Mouse (Mus musculus) MEL (cell line): ENCODE data around the gene Gm37240. TPM values are rescaled to one million over a fixed set of nuclear protein-coding genes. Genes with fewer than 3 reads are reported as not detected.

Source experiments
- DNase-seq: peaks from one replicate; pipeline ENCODE4 v3.0.0; 2011; ENCODE audit warnings: low read depth, low spot score
- H3K27ac ChIP-seq: 2 replicates; pipeline ENCODE4 v1.5.1; 2012; ENCODE audit warnings: low read depth, mild to moderate bottlenecking, control low read depth, low read length, moderate library complexity; ENCODE audit not compliant: control insufficient read depth
- H3K27me3 ChIP-seq, 2 experiments: fragments of 150-350 bp in 1 of 2; sonication (generic) in 1 of 2; 2 replicates each; pipeline ENCODE4 v1.6.1; 2012; ENCODE audit warnings: low read length in 2 of 2, mild to moderate bottlenecking in 2 of 2, improper control_type of control experiment in 1 of 2, moderate library complexity in 1 of 2; ENCODE audit not compliant: insufficient read depth in 2 of 2, control insufficient read depth in 1 of 2
- H3K36me3 ChIP-seq, 2 experiments: 2 replicates each; pipeline ENCODE4 v1.6.1; 2012 to 2014; ENCODE audit warnings: low read length in 2 of 2, improper control_type of control experiment in 1 of 2, inconsistent platforms in 1 of 2, mild to moderate bottlenecking in 1 of 2; ENCODE audit not compliant: insufficient read depth in 2 of 2, control insufficient read depth in 1 of 2
- H3K4me1 ChIP-seq, 2 experiments: fragments of 150-350 bp in 1 of 2; sonication (generic) in 1 of 2; 2 replicates each; pipeline ENCODE4 v1.6.1; 2012; ENCODE audit warnings: low read length in 2 of 2, improper control_type of control experiment in 1 of 2, mild to moderate bottlenecking in 1 of 2; ENCODE audit not compliant: insufficient read depth in 2 of 2, control insufficient read depth in 1 of 2
- H3K4me3 ChIP-seq, 2 experiments: fragments of 150-350 bp in 1 of 2; sonication (generic) in 1 of 2; 2 replicates each; pipeline ENCODE4 v1.5.1; 2012; ENCODE audit warnings: low read depth in 2 of 2, low read length in 2 of 2, mild to moderate bottlenecking in 2 of 2, moderate library complexity in 2 of 2, control low read depth in 1 of 2, improper control_type of control experiment in 1 of 2; ENCODE audit not compliant: control insufficient read depth in 1 of 2, insufficient read depth in 1 of 2
- H3K79me2 ChIP-seq: 2 replicates; pipeline ENCODE4 v1.6.1; 2012; ENCODE audit warnings: mild to moderate bottlenecking, low read length, moderate library complexity; ENCODE audit not compliant: control insufficient read depth, poor library complexity, insufficient read depth
- H3K9ac ChIP-seq: 2 replicates; pipeline ENCODE4 v1.6.1; 2012; ENCODE audit warnings: low read depth, mild to moderate bottlenecking, control low read depth, low read length, moderate library complexity; ENCODE audit not compliant: control insufficient read depth, poor library complexity, severe bottlenecking
- H3K9me3 ChIP-seq: fragments of 150-350 bp; sonication (generic); replicated peaks from 2 replicates; pipeline ENCODE4 v1.6.1; 2012; ENCODE audit warnings: mild to moderate bottlenecking, low read length, improper control_type of control experiment, moderate library complexity; ENCODE audit not compliant: insufficient read depth
- BHLHE40 ChIP-seq: IDR thresholded peaks from 2 replicates; pipeline ENCODE4 v1.6.1; 2012; ENCODE audit warnings: low read depth, mild to moderate bottlenecking, inconsistent platforms, low read length, improper control_type of control experiment, borderline replicate concordance
- CHD1 ChIP-seq: IDR thresholded peaks from 2 replicates; pipeline ENCODE4 v1.6.1; 2012; ENCODE audit warnings: low read depth, mild to moderate bottlenecking, inconsistent platforms, low read length, improper control_type of control experiment
- CTCF ChIP-seq, 3 experiments: IDR thresholded peaks in 2 of 3; conservative IDR thresholded peaks in 1 of 3; 2 replicates each; pipeline ENCODE4 v1.5.1; 2011 to 2012; ENCODE audit warnings: low read length in 3 of 3, low read depth in 2 of 3, mild to moderate bottlenecking in 2 of 3, improper control_type of control experiment in 1 of 3, inconsistent platforms in 1 of 3, mixed read lengths in 1 of 3, moderate library complexity in 1 of 3; ENCODE audit not compliant: control insufficient read depth in 1 of 3, insufficient read depth in 1 of 3, poor library complexity in 1 of 3, severe bottlenecking in 1 of 3
- ELF1 ChIP-seq: IDR thresholded peaks from 2 replicates; pipeline ENCODE4 v1.6.1; 2014; ENCODE audit warnings: low read depth, mild to moderate bottlenecking, inconsistent platforms, low read length, improper control_type of control experiment, moderate library complexity
- EP300 ChIP-seq, 2 experiments: IDR thresholded peaks; 2 replicates each; pipeline ENCODE4 v1.6.1; 2011; ENCODE audit warnings: improper control_type of control experiment in 2 of 2, low read length in 2 of 2, low read depth in 1 of 2, mild to moderate bottlenecking in 1 of 2
- GATA1 ChIP-seq: IDR thresholded peaks from 2 replicates; pipeline ENCODE4 v1.6.1; 2011; ENCODE audit warnings: low read depth, low read length, improper control_type of control experiment
- HCFC1 ChIP-seq: IDR thresholded peaks from 2 replicates; pipeline ENCODE4 v1.6.1; 2012; ENCODE audit warnings: low read depth, mild to moderate bottlenecking, inconsistent platforms, low read length, improper control_type of control experiment, moderate library complexity
- MAFK ChIP-seq: IDR thresholded peaks from 2 replicates; pipeline ENCODE4 v1.6.1; 2011; ENCODE audit warnings: low read depth, mild to moderate bottlenecking, low read length, improper control_type of control experiment, borderline replicate concordance
- MAX ChIP-seq: IDR thresholded peaks from 2 replicates; pipeline ENCODE4 v1.6.1; 2011; ENCODE audit warnings: low read length, improper control_type of control experiment
- MXI1 ChIP-seq: IDR thresholded peaks from 2 replicates; pipeline ENCODE4 v1.6.1; 2011; ENCODE audit warnings: mild to moderate bottlenecking, low read depth, low read length, improper control_type of control experiment
- NELFE ChIP-seq: IDR thresholded peaks from 2 replicates; pipeline ENCODE4 v1.6.1; 2011; ENCODE audit warnings: low read depth, low read length, improper control_type of control experiment
- POLR2A ChIP-seq, 2 experiments: IDR thresholded peaks; 2 replicates each; pipeline ENCODE4 v1.6.1; 2011 to 2012; ENCODE audit warnings: low read length in 2 of 2, mild to moderate bottlenecking in 2 of 2, control low read depth in 1 of 2, improper control_type of control experiment in 1 of 2, low read depth in 1 of 2, moderate library complexity in 1 of 2; ENCODE audit not compliant: control insufficient read depth in 1 of 2, insufficient read depth in 1 of 2, poor library complexity in 1 of 2
- POLR2AphosphoS2 ChIP-seq: IDR thresholded peaks from 2 replicates; pipeline ENCODE4 v1.6.1; 2011; ENCODE audit warnings: low read length, improper control_type of control experiment
- POLR2AphosphoS5 ChIP-seq: IDR thresholded peaks from 2 replicates; pipeline ENCODE4 v1.6.1; 2012; ENCODE audit warnings: low read depth, borderline replicate concordance, mild to moderate bottlenecking, inconsistent platforms, low read length, moderate library complexity, mixed read lengths
- RAD21 ChIP-seq: IDR thresholded peaks from 2 replicates; pipeline ENCODE4 v1.6.1; 2011; ENCODE audit warnings: mild to moderate bottlenecking, low read depth, low read length, improper control_type of control experiment
- RCOR1 ChIP-seq: IDR thresholded peaks from 2 replicates; pipeline ENCODE4 v1.6.1; 2012; ENCODE audit warnings: low read depth, mild to moderate bottlenecking, inconsistent platforms, low read length, improper control_type of control experiment
- SMC3 ChIP-seq: IDR thresholded peaks from 2 replicates; pipeline ENCODE4 v1.6.1; 2011; ENCODE audit warnings: low read depth, low read length, improper control_type of control experiment
- TAL1 ChIP-seq: IDR thresholded peaks from 2 replicates; pipeline ENCODE4 v1.6.1; 2012; ENCODE audit warnings: mild to moderate bottlenecking, inconsistent platforms, low read length, moderate library complexity, mixed read lengths
- TCF12 ChIP-seq: IDR thresholded peaks from 2 replicates; pipeline ENCODE4 v1.6.1; 2014; ENCODE audit warnings: low read depth, mild to moderate bottlenecking, inconsistent platforms, low read length, improper control_type of control experiment, moderate library complexity
- USF1 ChIP-seq: IDR thresholded peaks from 2 replicates; pipeline ENCODE4 v1.6.1; 2014; ENCODE audit warnings: low read depth, mild to moderate bottlenecking, inconsistent platforms, low read length, improper control_type of control experiment, moderate library complexity
- ZNF384 ChIP-seq: IDR thresholded peaks from 2 replicates; pipeline ENCODE4 v1.6.1; 2012; ENCODE audit warnings: low read depth, mild to moderate bottlenecking, inconsistent platforms, low read length, improper control_type of control experiment
- polyA plus RNA-seq, 2 experiments: library from polyadenylated mRNA; stranded (reverse) in 1 of 2; unstranded in 1 of 2; fragments of >175 nt in 1 of 2; fragments of >200 nt in 1 of 2; gene quantifications; 2 replicates each; pipeline versions ENCODE4 v1.2.1 to v1.2.4; 2012; ENCODE audit warnings: low replicate concordance in 2 of 2, low read depth in 1 of 2; ENCODE audit not compliant: insufficient read length in 2 of 2, insufficient read depth in 1 of 2, missing spikeins in 1 of 2
- total RNA-seq: library from RNA; depleted of rRNA; stranded (reverse); fragments of 300-350 nt; gene quantifications from 2 replicates; pipeline ENCODE4 v1.2.3, GENCODE M21; 2012

The Gm37240 gene
- total and polyA plus RNA-seq, 3 experiments: 0.04 TPM; not detected in 2

- Histone ChIP-seq H3K27ac (no peak overlapping the region), H3K9me3 (no peaks in the 10 kb centered on the region), H3K27me3 (peaks cover 0 to 3% of the 10 kb centered on the region in 2 experiments; a peak in 1 of 4 replicates), H3K9ac (no peak overlapping the region), H3K4me1 (no peaks in the 10 kb centered on the region), H3K79me2 (no peaks in the 10 kb centered on the region), H3K36me3 (no peaks in the 10 kb centered on the region), H3K4me3 (no peak overlapping the region)
- no peak for TF ChIP-seq CTCF (IDR thresholded peaks at IDR 0.05 in 2 of 3, conservative IDR thresholded peaks at IDR 0.05 in 1 of 3; ENCODE audit: control insufficient read depth in 1 of 3, insufficient read depth in 1 of 3, low read depth in 2 of 3, low read length in 3 of 3, poor library complexity in 1 of 3, severe bottlenecking in 1 of 3)
- no peak for TF ChIP-seq MAX
- TF ChIP-seq POLR2AphosphoS5: no peak
- no peak for TF ChIP-seq RCOR1
- no peak for TF ChIP-seq CHD1
- TF ChIP-seq POLR2A (IDR thresholded peaks at IDR 0.05; ENCODE audit: control insufficient read depth in 1 of 2, insufficient read depth in 1 of 2, low read depth in 1 of 2, low read length in 2 of 2, poor library complexity in 1 of 2): no peak
- no peak for TF ChIP-seq BHLHE40
- no peak for TF ChIP-seq MXI1
- TF ChIP-seq TCF12: no peak
- TF ChIP-seq HCFC1: no peak
- no peak for TF ChIP-seq SMC3
- no peak for TF ChIP-seq ELF1
- no peak for TF ChIP-seq NELFE
- no peak for TF ChIP-seq USF1
- TF ChIP-seq TAL1: no peak
- DNase-seq: no peak
Measured at GRCm38 (mm10) chr3:84663858-84664257, 1223.5 kb downstream of the Gm37240 start.

- H3K27ac ChIP-seq: no peak overlapping the region
- H3K79me2 ChIP-seq: no peaks in the 10 kb centered on the region
- H3K4me1 ChIP-seq: no peaks in the 10 kb centered on the region
- H3K36me3 ChIP-seq: no peaks in the 10 kb centered on the region
- H3K9me3 ChIP-seq: no peaks in the 10 kb centered on the region
- no peak for DNase-seq
- H3K27me3 ChIP-seq: peaks cover 0 to 3% of the 10 kb centered on the region in 2 experiments; a peak in 1 of 4 replicates
- H3K4me3 ChIP-seq: no peak overlapping the region
- TF ChIP-seq GATA1 (no peak), MAFK (no peak), POLR2AphosphoS2 (no peak), ZNF384 (no peak), EP300 (IDR thresholded peaks at IDR 0.05; ENCODE audit: low read depth in 1 of 2, low read length in 2 of 2) (no peak), CTCF (IDR thresholded peaks at IDR 0.05 in 2 of 3, conservative IDR thresholded peaks at IDR 0.05 in 1 of 3; ENCODE audit: control insufficient read depth in 1 of 3, insufficient read depth in 1 of 3, low read depth in 2 of 3, low read length in 3 of 3, poor library complexity in 1 of 3, severe bottlenecking in 1 of 3) (no peak), RAD21 (no peak), CHD1 (no peak), POLR2A (IDR thresholded peaks at IDR 0.05; ENCODE audit: control insufficient read depth in 1 of 2, insufficient read depth in 1 of 2, low read depth in 1 of 2, low read length in 2 of 2, poor library complexity in 1 of 2) (no peak)
- H3K9ac ChIP-seq: no peak overlapping the region
Measured at GRCm38 (mm10) chr3:84663079-84663478, 1224.2 kb downstream of the Gm37240 start.
